Mouse (Mus musculus): ENCODE results near the gene Upp2.

Gene Upp2

GRCm38 (mm10) chr2:58842443-58842842 lies 275.3 kb downstream of the Upp2 start:
- DNase-seq (ENCODE audit: low read depth, low spot score) = no peak

Data from mesoderm, embryonic 11.5 days (tissue).